Mouse (Mus musculus): ENCODE results near the gene Dmwd. TPM values are rescaled to one million over a fixed set of nuclear protein-coding genes. Genes with fewer than 3 reads are reported as not detected.
"Not testable (repeated sequence)": the region's sequence is repeated elsewhere in the genome, so short reads cannot be mapped to it uniquely, and the experiment has no call there.

Gene Dmwd
- polyA plus RNA-seq, 1 experiment from 2014 or later, result 32.0 TPM

- Histone ChIP-seq H3K27ac (replicated peaks) (no peak overlapping the region), H3K36me3 (peaks cover 31% of the 10 kb centered on the region), H3K9ac (replicated peaks) (no peak overlapping the region), H3K9me3 (no peaks in the 10 kb centered on the region), H3K27me3 (no peaks in the 10 kb centered on the region), H3K4me2 (replicated peaks) (no peak overlapping the region), H3K4me1 (peaks cover 9% of the 10 kb centered on the region), H3K4me3 (no peak overlapping the region)
- no peak for ATAC-seq (replicated peaks)
- WGBS, result 91% methylated on average over 7 of the region's 7 CpGs
Measured at GRCm38 (mm10) chr7:19053136-19053532, 22.9 kb upstream of the Dmwd start.

GRCm38 (mm10) chr7:19054047-19054776 lies 21.8 kb upstream of the Dmwd start, which contains the start of gene Rsph6a:
Gene Rsph6a (plus strand): TSS chr7:19054690.
- no peaks in the 10 kb centered on the region for H3K27me3 ChIP-seq
- 24% methylated on average over 33 of the region's 33 CpGs for WGBS
- no peaks in the 10 kb centered on the region for H3K9me3 ChIP-seq
- peak; percentile 62 for ATAC-seq (replicated peaks)
- H3K27ac ChIP-seq (replicated peaks), result no peak within 1 kb of the TSS
- H3K4me2 ChIP-seq (replicated peaks), result peak within 1 kb of the TSS; percentile 42
- H3K4me1 ChIP-seq, result peaks cover 9% of the 10 kb centered on the region
- H3K9ac ChIP-seq (replicated peaks), result peak within 1 kb of the TSS; percentile 32; the same call in 1 of the 2 replicates
- peak within 1 kb of the TSS; percentile 29 for H3K4me3 ChIP-seq
- H3K36me3 ChIP-seq, result peaks cover 21% of the 10 kb centered on the region

GRCm38 (mm10) chr7:19054777-19055076 lies 21.3 kb upstream of the Dmwd start:
- Histone ChIP-seq H3K36me3 (peaks cover 16% of the 10 kb centered on the region), H3K4me3 (peak overlapping the region; percentile 29), H3K9ac (replicated peaks) (peak overlapping the region; percentile 32; the same call in 1 of the 2 replicates), H3K4me1 (peaks cover 9% of the 10 kb centered on the region), H3K27ac (replicated peaks) (no peak overlapping the region), H3K9me3 (no peaks in the 10 kb centered on the region), H3K4me2 (replicated peaks) (peak overlapping the region; percentile 42), H3K27me3 (no peaks in the 10 kb centered on the region)
- ATAC-seq (replicated peaks), result peak; percentile 9; the same call in 1 of the 2 replicates
- WGBS, result 63% methylated on average over 9 of the region's 9 CpGs

- 92% methylated on average over 8 of the region's 8 CpGs for WGBS
- H3K27ac ChIP-seq (replicated peaks), result no peak overlapping the region
- H3K36me3 ChIP-seq, result peaks cover 12% of the 10 kb centered on the region
- H3K27me3 ChIP-seq, result no peaks in the 10 kb centered on the region
- ATAC-seq (replicated peaks), result no peak
- peaks cover 9% of the 10 kb centered on the region for H3K4me1 ChIP-seq
- H3K9ac ChIP-seq (replicated peaks), result no peak overlapping the region
- H3K4me3 ChIP-seq, result no peak overlapping the region
- no peak overlapping the region for H3K4me2 ChIP-seq (replicated peaks)
- H3K9me3 ChIP-seq, result no peaks in the 10 kb centered on the region
Measured at GRCm38 (mm10) chr7:19055108-19055507, 20.9 kb upstream of the Dmwd start.

DNA sequence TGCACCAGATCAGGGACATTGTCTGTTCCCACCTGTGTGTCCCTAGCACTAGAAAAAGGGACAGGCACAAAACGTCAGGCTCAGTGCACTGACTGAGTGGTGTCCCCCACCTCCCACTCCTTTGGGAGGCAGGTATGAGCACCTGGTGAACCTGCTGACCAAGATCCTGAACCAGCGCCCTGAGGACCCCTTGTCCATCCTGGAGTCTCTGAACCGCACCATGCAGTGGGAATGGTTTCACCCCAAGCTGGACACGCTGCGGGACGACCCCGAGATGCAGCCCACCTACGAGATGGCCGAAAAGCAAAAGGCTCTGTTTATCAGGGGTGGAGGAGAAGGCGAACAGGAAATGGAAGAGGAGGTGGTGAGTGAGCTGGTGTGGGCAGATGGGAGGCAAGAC lies 18.6 kb upstream of the Dmwd start:
- H3K4me3 ChIP-seq, result no peak overlapping the region
- ATAC-seq (replicated peaks), result no peak
- 93% methylated on average over 10 of the region's 10 CpGs for WGBS

GRCm38 (mm10) chr7:19065896-19066295 lies 10.1 kb upstream of the Dmwd start:
- no peak for ATAC-seq (replicated peaks)

More for the DNA sequence above, 18.6 kb upstream of the Dmwd start:
- no peak overlapping the region for H3K9ac ChIP-seq (replicated peaks)
- H3K27ac ChIP-seq (replicated peaks), result no peak overlapping the region
- no peaks in the 10 kb centered on the region; the same call in 1 of the 2 replicates for H3K36me3 ChIP-seq
- peaks cover 9% of the 10 kb centered on the region for H3K4me1 ChIP-seq
- H3K27me3 ChIP-seq, result no peaks in the 10 kb centered on the region
- no peaks in the 10 kb centered on the region for H3K9me3 ChIP-seq
- no peak overlapping the region for H3K4me2 ChIP-seq (replicated peaks)

DNA sequence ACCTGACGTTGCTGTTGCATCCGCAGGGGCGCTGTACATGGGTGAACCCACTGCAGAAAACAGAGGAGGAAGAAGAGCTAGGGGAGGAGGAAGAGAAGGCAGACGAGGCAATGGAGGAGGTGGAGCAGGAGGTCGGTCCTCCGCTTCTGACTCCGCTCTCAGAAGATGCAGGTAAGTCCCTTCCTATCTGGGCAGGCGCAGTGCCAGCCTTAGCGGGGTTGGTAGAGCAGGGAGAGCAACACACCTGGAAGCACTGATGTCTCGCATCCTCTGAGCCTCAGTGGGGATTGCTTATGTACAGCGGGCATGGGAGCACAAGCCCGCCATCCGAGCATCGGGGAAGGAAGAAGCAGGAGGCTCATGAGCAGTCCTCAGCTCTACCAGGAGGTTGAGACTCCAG lies 9.0 kb upstream of the Dmwd start:
- Histone ChIP-seq H3K4me2 (replicated peaks) (no peak overlapping the region), H3K36me3 (no peaks in the 10 kb centered on the region), H3K27ac (replicated peaks) (no peak overlapping the region), H3K4me1 (no peaks in the 10 kb centered on the region), H3K9ac (replicated peaks) (no peak overlapping the region), H3K4me3 (no peak overlapping the region), H3K27me3 (peaks cover 26% of the 10 kb centered on the region), H3K9me3 (no peaks in the 10 kb centered on the region)
- 49% methylated on average over 14 of the region's 14 CpGs for WGBS
- ATAC-seq (replicated peaks), result no peak

More at GRCm38 (mm10) chr7:19065896-19066295, 10.1 kb upstream of the Dmwd start:
- Histone ChIP-seq H3K9ac (replicated peaks) (no peak overlapping the region), H3K9me3 (no peaks in the 10 kb centered on the region), H3K4me2 (replicated peaks) (peak overlapping the region; percentile 4; the same call in 1 of the 2 replicates), H3K36me3 (no peaks in the 10 kb centered on the region), H3K4me3 (no peak overlapping the region), H3K27me3 (peaks cover 26% of the 10 kb centered on the region), H3K27ac (replicated peaks) (no peak overlapping the region), H3K4me1 (no peaks in the 10 kb centered on the region)
- WGBS, result 63% methylated on average over 13 of the region's 13 CpGs

DNA sequence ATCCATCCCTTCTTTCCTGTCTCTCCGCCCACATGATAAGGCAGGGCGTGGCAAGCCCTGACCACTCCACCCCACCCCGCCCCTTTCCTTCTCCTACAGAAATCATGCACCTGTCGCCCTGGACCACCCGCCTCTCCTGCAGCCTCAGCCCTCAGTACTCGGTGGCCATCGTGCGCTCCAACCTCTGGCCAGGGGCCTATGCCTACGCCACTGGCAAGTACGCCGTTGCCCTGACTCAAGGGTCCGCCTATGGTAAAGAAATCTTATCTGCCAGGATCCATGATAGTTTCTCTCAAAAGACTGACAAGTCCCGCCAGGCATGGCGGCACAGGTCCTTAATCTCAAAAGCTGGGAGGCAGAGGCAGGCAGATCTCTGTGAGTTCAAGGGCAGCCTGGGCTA lies 8.1 kb upstream of the Dmwd start:
- H3K4me1 ChIP-seq, result no peaks in the 10 kb centered on the region
- H3K9me3 ChIP-seq, result no peaks in the 10 kb centered on the region
- no peak overlapping the region for H3K27ac ChIP-seq (replicated peaks)
- H3K27me3 ChIP-seq, result peaks cover 26% of the 10 kb centered on the region
- no peak overlapping the region for H3K4me3 ChIP-seq
- ATAC-seq (replicated peaks), result no peak
- H3K4me2 ChIP-seq (replicated peaks), result no peak overlapping the region
- 73% methylated on average over 14 of the region's 14 CpGs for WGBS
- no peaks in the 10 kb centered on the region for H3K36me3 ChIP-seq
- H3K9ac ChIP-seq (replicated peaks), result no peak overlapping the region

- no peaks in the 10 kb centered on the region for H3K4me1 ChIP-seq
- no peak overlapping the region for H3K4me3 ChIP-seq
- H3K27me3 ChIP-seq, result peaks cover 26% of the 10 kb centered on the region
- no peaks in the 10 kb centered on the region for H3K36me3 ChIP-seq
- H3K27ac ChIP-seq (replicated peaks), result no peak overlapping the region
- no peak overlapping the region for H3K4me2 ChIP-seq (replicated peaks)
- 4% methylated on average over 2 of the region's 2 CpGs for WGBS
- H3K9ac ChIP-seq (replicated peaks), result no peak overlapping the region
- H3K9me3 ChIP-seq, result no peaks in the 10 kb centered on the region
- ATAC-seq (replicated peaks), result no peak
Measured at GRCm38 (mm10) chr7:19068707-19069106, 7.3 kb upstream of the Dmwd start.

DNA sequence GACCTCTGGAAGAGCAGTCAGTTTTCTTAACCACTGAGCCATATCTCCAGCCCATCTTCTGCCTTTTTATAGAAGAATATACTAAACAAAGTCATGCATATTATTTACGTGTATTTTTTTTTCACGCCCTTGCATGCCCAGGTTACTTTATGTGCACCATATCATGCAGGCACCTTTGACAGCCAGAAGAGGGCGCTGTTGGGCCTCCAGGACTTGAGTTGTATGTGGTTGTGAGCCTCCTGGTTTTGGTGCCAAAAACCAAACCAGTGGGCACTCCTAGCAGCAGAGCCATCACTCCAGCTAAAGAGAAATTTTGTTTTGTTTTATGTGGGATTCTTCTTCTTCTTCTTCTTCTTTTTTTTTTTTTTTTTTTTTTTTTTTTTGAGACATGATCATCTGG lies 6.5 kb upstream of the Dmwd start:
- H3K27ac ChIP-seq (replicated peaks), result no peak overlapping the region

DNA sequence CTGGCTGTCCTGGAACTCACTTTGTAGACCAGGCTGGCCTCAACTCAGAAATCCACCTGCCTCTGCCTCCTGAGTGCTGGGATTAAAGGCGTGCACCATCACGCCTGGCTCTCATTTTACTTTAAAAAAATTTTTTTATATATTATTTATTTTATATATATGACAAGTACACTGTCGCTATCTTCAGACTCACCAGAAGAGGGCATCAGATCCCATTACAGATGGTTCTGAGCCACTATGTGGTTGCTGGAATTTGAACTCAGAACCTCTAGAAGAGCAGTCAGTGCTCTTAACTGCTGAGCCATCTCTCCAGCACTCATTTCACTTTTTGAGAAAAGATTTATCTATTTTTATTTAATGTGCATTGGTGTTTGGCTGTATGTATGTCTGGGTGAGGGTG lies 5.0 kb upstream of the Dmwd start:
- not testable (repeated sequence) for ATAC-seq (replicated peaks); H3K9me3 ChIP-seq; H3K4me1 ChIP-seq; H3K4me3 ChIP-seq; H3K27ac ChIP-seq (replicated peaks); H3K4me2 ChIP-seq (replicated peaks); H3K9ac ChIP-seq (replicated peaks); H3K36me3 ChIP-seq
- 56% methylated on average over 3 of the region's 3 CpGs for WGBS
- H3K27me3 ChIP-seq, result peaks cover 12% of the 10 kb centered on the region

More for the DNA sequence above, 6.5 kb upstream of the Dmwd start:
- WGBS, result 46% methylated on average over 3 of the region's 3 CpGs
- ATAC-seq (replicated peaks), result no peak
- Histone ChIP-seq H3K36me3 (no peaks in the 10 kb centered on the region), H3K9me3 (no peaks in the 10 kb centered on the region), H3K4me2 (replicated peaks) (no peak overlapping the region), H3K9ac (replicated peaks) (no peak overlapping the region), H3K27me3 (peaks cover 26% of the 10 kb centered on the region), H3K4me3 (no peak overlapping the region), H3K4me1 (no peaks in the 10 kb centered on the region)

DNA sequence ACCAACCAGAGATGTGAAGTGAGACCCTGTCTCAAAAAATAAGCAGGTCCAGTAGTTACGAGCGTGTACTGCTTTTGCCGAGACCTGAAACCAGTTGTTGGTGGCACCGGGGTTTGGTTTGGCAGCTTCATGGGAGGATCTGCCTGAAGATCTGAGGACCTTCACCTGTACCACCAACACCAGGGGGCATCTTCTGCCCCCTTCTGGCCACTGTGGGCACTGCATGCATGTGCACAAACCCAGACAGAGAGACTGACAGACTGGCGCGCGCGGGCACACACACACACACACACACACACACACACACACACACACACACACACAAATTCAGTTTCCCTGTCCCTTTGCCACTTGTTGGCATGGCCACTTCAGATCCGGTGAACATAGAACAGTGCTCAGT lies 2.5 kb upstream of the Dmwd start:
- no peak for ATAC-seq (replicated peaks)
- H3K9ac ChIP-seq (replicated peaks), result no peak overlapping the region
- 87% methylated on average over 9 of the region's 9 CpGs for WGBS

DNA sequence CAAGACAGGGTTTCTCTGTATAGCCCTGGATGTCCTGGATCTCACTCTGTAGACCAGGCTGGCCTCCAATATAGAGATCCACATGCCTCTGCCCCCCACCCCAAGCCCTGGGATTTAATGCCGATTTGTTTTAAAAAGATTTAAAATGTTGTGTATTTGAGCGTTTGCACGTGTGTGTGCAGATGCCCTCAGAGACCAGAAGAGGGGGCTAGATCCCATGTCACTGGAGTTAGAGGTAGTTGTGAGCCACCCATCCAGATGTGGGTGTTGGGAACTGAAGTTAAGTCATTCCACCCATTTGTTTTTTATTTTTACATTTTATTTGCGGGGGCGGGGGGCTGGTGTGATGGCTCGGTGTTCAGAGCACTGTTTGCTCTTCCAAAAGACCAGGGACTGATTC lies 1.5 kb upstream of the Dmwd start:
- no peak for ATAC-seq (replicated peaks)
- peaks cover 23% of the 10 kb centered on the region for H3K4me1 ChIP-seq
- no peak overlapping the region for H3K9ac ChIP-seq (replicated peaks)
- WGBS, result 97% methylated on average over 6 of the region's 6 CpGs
- peaks cover 16% of the 10 kb centered on the region for H3K36me3 ChIP-seq
- H3K27ac ChIP-seq (replicated peaks), result no peak overlapping the region
- no peaks in the 10 kb centered on the region for H3K9me3 ChIP-seq
- H3K4me3 ChIP-seq, result no peak overlapping the region
- H3K4me2 ChIP-seq (replicated peaks), result no peak overlapping the region
- H3K27me3 ChIP-seq, result no peaks in the 10 kb centered on the region

More for the DNA sequence above, 2.5 kb upstream of the Dmwd start:
- Histone ChIP-seq H3K4me2 (replicated peaks) (no peak overlapping the region), H3K4me1 (peaks cover 23% of the 10 kb centered on the region), H3K27ac (replicated peaks) (no peak overlapping the region), H3K36me3 (peaks cover 7% of the 10 kb centered on the region), H3K4me3 (no peak overlapping the region), H3K9me3 (no peaks in the 10 kb centered on the region), H3K27me3 (no peaks in the 10 kb centered on the region)
